Mouse (Mus musculus) stomach, postnatal 0 days (tissue): Measurements from ENCODE around the gene Sel1l2.

Experiments
- CTCF ChIP-seq: IDR thresholded peaks from 2 replicates; pipeline ENCODE4 v1.5.1; 2016; ENCODE audit warnings: antibody characterized with exemption, low read depth, mild to moderate bottlenecking, moderate library complexity
- EP300 ChIP-seq: optimal IDR thresholded peaks from 2 replicates; pipeline ENCODE3; 2016; ENCODE audit warnings: antibody characterized with exemption

- TF ChIP-seq CTCF: no peak
- TF ChIP-seq EP300: no peak
Measured at GRCm38 (mm10) chr2:140255595-140256141, 133.8 kb downstream of the Sel1l2 start.
